Mouse (Mus musculus) stomach, postnatal 0 days (tissue): ENCODE results near the gene Olfr1360.

ENCODE experiments used
- CTCF ChIP-seq: IDR thresholded peaks from 2 replicates; pipeline ENCODE4 v1.5.1; 2016; ENCODE audit warnings: antibody characterized with exemption, low read depth, mild to moderate bottlenecking, moderate library complexity
- EP300 ChIP-seq: optimal IDR thresholded peaks from 2 replicates; pipeline ENCODE3; 2016; ENCODE audit warnings: antibody characterized with exemption

- TF ChIP-seq EP300 (no peak), CTCF (no peak)
Observed at GRCm38 (mm10) chr13:21677305-21677704, at the start of gene Olfr1360.
